Mouse (Mus musculus): ENCODE measurements around the gene Ppp1r3a. TPM values are rescaled to one million over a fixed set of nuclear protein-coding genes. Genes with fewer than 3 reads are reported as not detected.

Ppp1r3a gene
- not detected in 2 replicates for polyA plus RNA-seq (2012; rRNA removed)

GRCm38 (mm10) chr6:14754901-14755591 lies at the start of gene Ppp1r3a:
Ppp1r3a (minus strand) TSS chr6:14755274.
- DNase-seq (ENCODE audit: low read depth) = no peak
- no peak for TF ChIP-seq POLR2A (IDR thresholded peaks at IDR 0.05; ENCODE audit: borderline replicate concordance, extremely low read depth, insufficient read depth, insufficient read length, poor library complexity, severe bottlenecking)
- no peak for TF ChIP-seq CTCF (IDR thresholded peaks at IDR 0.05; ENCODE audit: borderline replicate concordance, extremely low read depth, insufficient read depth, insufficient read length)

- TF ChIP-seq CTCF (IDR thresholded peaks at IDR 0.05; ENCODE audit: borderline replicate concordance, extremely low read depth, insufficient read depth, insufficient read length) (no peak), POLR2A (IDR thresholded peaks at IDR 0.05; ENCODE audit: borderline replicate concordance, extremely low read depth, insufficient read depth, insufficient read length, poor library complexity, severe bottlenecking) (no peak)
- no peak for DNase-seq (ENCODE audit: low read depth)
Observed at GRCm38 (mm10) chr6:14787157-14787938, 32.3 kb upstream of the Ppp1r3a start.

- TF ChIP-seq CTCF (IDR thresholded peaks at IDR 0.05; ENCODE audit: borderline replicate concordance, extremely low read depth, insufficient read depth, insufficient read length) = no peak
- no peak for TF ChIP-seq POLR2A (IDR thresholded peaks at IDR 0.05; ENCODE audit: borderline replicate concordance, extremely low read depth, insufficient read depth, insufficient read length, poor library complexity, severe bottlenecking)
- DNase-seq (ENCODE audit: low read depth) = no peak
Observed at GRCm38 (mm10) chr6:14777920-14778319, 22.8 kb upstream of the Ppp1r3a start.

GRCm38 (mm10) chr6:14771717-14772116 lies 16.6 kb upstream of the Ppp1r3a start:
- no peak for TF ChIP-seq POLR2A (IDR thresholded peaks at IDR 0.05; ENCODE audit: borderline replicate concordance, extremely low read depth, insufficient read depth, insufficient read length, poor library complexity, severe bottlenecking)
- no peak for TF ChIP-seq CTCF (IDR thresholded peaks at IDR 0.05; ENCODE audit: borderline replicate concordance, extremely low read depth, insufficient read depth, insufficient read length)
- no peak for DNase-seq (ENCODE audit: low read depth)

GRCm38 (mm10) chr6:14757486-14757885 lies 2.4 kb upstream of the Ppp1r3a start:
- TF ChIP-seq POLR2A (IDR thresholded peaks at IDR 0.05; ENCODE audit: borderline replicate concordance, extremely low read depth, insufficient read depth, insufficient read length, poor library complexity, severe bottlenecking) = no peak
- TF ChIP-seq CTCF (IDR thresholded peaks at IDR 0.05; ENCODE audit: borderline replicate concordance, extremely low read depth, insufficient read depth, insufficient read length) = no peak
- no peak for DNase-seq (ENCODE audit: low read depth)

- DNase-seq (ENCODE audit: low read depth) = no peak
- TF ChIP-seq POLR2A (IDR thresholded peaks at IDR 0.05; ENCODE audit: borderline replicate concordance, extremely low read depth, insufficient read depth, insufficient read length, poor library complexity, severe bottlenecking) = no peak
Observed at GRCm38 (mm10) chr6:14753512-14753911, 1.6 kb downstream of the Ppp1r3a start.

GRCm38 (mm10) chr6:14752211-14752610 lies 2.9 kb downstream of the Ppp1r3a start:
- no peak for TF ChIP-seq POLR2A (IDR thresholded peaks at IDR 0.05; ENCODE audit: borderline replicate concordance, extremely low read depth, insufficient read depth, insufficient read length, poor library complexity, severe bottlenecking)
- no peak for TF ChIP-seq CTCF (IDR thresholded peaks at IDR 0.05; ENCODE audit: borderline replicate concordance, extremely low read depth, insufficient read depth, insufficient read length)
- DNase-seq (ENCODE audit: low read depth) = no peak

GRCm38 (mm10) chr6:14747000-14747399 lies 8.1 kb downstream of the Ppp1r3a start:
- TF ChIP-seq POLR2A (IDR thresholded peaks at IDR 0.05; ENCODE audit: borderline replicate concordance, extremely low read depth, insufficient read depth, insufficient read length, poor library complexity, severe bottlenecking) (no peak), CTCF (IDR thresholded peaks at IDR 0.05; ENCODE audit: borderline replicate concordance, extremely low read depth, insufficient read depth, insufficient read length) (no peak)

GRCm38 (mm10) chr6:14736017-14736416 lies 19.1 kb downstream of the Ppp1r3a start:
- TF ChIP-seq POLR2A (IDR thresholded peaks at IDR 0.05; ENCODE audit: borderline replicate concordance, extremely low read depth, insufficient read depth, insufficient read length, poor library complexity, severe bottlenecking) (no peak), CTCF (IDR thresholded peaks at IDR 0.05; ENCODE audit: borderline replicate concordance, extremely low read depth, insufficient read depth, insufficient read length) (no peak)
- DNase-seq (ENCODE audit: low read depth) = peak; percentile 40

More at GRCm38 (mm10) chr6:14747000-14747399, 8.1 kb downstream of the Ppp1r3a start:
- peak; percentile 19 for DNase-seq (ENCODE audit: low read depth)

GRCm38 (mm10) chr6:14731011-14731410 lies 24.1 kb downstream of the Ppp1r3a start:
- no peak for TF ChIP-seq CTCF (IDR thresholded peaks at IDR 0.05; ENCODE audit: borderline replicate concordance, extremely low read depth, insufficient read depth, insufficient read length)
- TF ChIP-seq POLR2A (IDR thresholded peaks at IDR 0.05; ENCODE audit: borderline replicate concordance, extremely low read depth, insufficient read depth, insufficient read length, poor library complexity, severe bottlenecking) = no peak
- no peak for DNase-seq (ENCODE audit: low read depth)

- no peak for DNase-seq (ENCODE audit: low read depth)
- no peak for TF ChIP-seq CTCF (IDR thresholded peaks at IDR 0.05; ENCODE audit: borderline replicate concordance, extremely low read depth, insufficient read depth, insufficient read length)
- TF ChIP-seq POLR2A (IDR thresholded peaks at IDR 0.05; ENCODE audit: borderline replicate concordance, extremely low read depth, insufficient read depth, insufficient read length, poor library complexity, severe bottlenecking) = no peak
Observed at GRCm38 (mm10) chr6:14720772-14721414, 34.2 kb downstream of the Ppp1r3a start.
